Mouse (Mus musculus): ENCODE results near the gene Gm14685.
"Not testable (repeated sequence)": the region's sequence is repeated elsewhere in the genome, so short reads cannot be mapped to it uniquely, and the experiment has no call there.

Gene Gm14685

DNA sequence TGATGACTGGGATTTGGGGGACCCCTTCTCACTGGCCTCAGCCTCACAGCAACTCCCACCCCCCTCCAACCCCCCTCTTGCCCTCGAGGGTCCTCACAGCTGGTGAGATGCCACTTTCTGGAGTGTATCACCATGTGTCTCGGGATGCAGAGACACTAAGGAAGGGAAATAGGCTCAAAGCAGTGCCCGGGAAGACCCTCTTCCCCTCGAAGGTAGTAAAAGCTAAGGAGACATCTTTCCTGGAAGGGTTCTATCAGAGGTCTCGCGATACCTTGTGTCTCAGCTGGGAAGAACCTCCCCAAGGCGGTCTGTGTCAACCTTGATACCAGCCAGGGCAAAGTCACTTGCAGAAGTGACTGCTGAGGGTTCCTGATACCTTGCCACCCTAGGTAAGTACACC lies at the start of gene Gm14685:
Gene Gm14685, plus strand, starts transcription at position 301 of the 400 bp plus-strand sequence.
- not testable (repeated sequence) for DNase-seq

DNA sequence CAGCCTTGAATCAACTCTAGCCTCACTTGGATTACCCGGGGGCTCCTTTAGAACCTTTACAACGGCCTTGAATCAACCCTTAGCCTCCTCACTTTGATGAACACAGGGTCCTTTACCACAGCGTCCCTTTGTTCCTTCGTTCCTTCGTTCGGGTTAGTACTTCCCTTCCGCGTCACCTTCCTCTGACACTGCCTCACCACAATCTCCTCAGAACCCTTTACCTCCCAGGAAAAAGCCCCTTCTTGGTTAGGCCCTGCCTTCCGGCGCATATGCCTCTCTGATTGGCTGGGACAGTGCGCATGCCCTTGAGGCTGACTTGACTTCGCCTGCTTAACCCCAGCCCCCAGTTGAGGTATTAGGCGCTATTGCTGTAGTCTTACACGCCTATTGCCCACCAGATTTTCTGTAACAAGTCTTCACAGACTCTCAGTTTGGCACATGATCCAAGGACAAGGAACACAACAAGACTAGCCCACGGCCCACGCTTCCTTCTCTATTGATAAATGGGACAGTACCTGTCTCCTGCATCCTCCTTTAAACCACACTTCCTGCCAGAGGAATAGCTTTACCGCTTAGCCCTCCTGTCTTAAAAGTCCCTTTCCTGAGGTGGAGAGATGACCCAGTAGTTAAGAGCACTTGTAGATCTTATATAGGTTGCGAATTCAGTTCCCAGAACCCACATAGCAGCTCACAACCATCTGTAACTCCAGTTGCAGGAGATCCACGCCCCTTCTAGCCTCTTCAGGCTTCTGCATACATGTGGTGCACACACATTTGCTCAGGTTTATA lies 34.4 kb upstream of the Gm14685 start, which contains the start of gene Xlr4a:
Gene Xlr4a, minus strand, starts transcription at position 212 of the 789 bp plus-strand sequence.
- not testable (repeated sequence) for DNase-seq

DNA sequence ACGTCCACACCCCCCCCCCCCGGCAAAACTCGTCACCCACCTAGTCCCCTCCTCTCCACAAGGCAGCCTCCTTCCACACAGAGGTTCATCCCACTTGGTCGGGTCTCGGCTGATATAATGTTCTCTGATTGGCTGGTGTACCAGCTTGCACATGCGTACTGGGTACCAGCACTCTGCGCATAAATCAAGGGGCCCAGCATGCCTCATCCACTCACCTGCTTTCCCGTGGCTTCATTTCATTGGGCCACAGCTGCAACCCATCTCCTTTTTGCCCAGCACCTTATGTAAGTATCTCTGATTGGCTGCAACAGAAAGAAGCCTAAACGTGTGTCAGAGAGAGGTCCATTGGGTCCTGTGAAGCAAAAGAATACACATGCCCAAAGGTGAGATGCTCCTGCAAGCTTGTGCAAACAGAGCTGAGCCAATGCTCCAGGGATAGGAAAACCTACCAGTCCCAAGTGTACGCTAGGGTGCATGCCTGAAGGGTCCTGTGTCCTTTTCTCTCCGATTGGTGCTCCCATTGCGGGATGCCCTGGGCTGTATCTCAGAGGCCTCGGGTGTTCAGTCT lies 19.8 kb upstream of the Gm14685 start, which contains the start of gene Xlr3a:
Gene Xlr3a, minus strand, starts transcription at position 155 of the 568 bp plus-strand sequence.
- DNase-seq: not testable (repeated sequence)

DNA sequence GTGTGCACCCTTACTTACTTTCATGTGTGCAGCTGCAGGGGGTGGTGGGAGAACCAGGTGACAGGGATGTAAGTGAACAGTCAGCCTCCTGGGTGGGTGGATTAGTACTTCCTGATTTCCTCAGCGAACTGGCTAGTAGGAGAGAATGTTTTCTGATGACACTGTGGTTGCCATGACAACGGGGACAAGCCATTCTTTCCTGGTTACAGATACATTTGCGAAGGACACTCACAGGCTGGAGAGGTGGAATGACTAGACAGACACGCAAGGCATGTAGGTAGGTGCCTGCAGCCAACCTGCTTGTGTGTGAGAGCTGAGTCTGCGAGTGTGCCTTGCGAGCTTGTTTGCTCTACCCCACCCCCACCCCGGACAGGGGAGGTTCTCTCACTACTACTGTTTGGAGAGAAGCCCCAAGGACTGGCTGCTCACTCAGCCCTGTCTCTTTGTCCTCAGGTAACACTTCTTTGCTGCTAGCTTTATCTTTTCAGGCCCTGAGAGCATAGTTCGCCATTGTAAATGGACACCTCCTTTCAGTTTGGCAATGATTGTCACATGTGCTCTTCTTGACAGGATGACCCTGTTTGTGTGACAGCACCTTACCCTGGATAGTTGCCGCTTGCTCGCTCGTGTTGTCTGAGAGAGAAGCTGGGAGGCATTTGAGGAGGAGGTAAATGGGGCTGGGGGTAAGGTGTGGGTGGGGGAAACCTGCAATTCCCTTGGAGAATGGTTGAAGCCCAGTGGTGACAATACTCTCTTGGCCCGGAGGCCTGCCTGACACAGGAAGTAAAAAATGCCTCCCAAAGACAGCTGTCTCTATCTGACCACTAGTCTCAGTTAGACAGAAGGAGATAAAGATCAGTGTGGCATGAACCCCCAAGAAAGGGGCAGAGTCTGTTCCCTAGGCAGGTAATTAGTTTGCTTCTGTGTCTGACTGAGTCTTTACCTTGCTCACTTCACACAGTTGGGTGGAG lies 6.3 kb downstream of the Gm14685 start:
- DNase-seq: not testable (repeated sequence)

DNA sequence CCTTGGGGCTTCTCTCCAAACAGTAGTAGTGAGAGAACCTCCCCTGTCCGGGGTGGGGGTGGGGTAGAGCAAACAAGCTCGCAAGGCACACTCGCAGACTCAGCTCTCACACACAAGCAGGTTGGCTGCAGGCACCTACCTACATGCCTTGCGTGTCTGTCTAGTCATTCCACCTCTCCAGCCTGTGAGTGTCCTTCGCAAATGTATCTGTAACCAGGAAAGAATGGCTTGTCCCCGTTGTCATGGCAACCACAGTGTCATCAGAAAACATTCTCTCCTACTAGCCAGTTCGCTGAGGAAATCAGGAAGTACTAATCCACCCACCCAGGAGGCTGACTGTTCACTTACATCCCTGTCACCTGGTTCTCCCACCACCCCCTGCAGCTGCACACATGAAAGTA lies 26.4 kb downstream of the Gm14685 start:
- DNase-seq: not testable (repeated sequence)

DNA sequence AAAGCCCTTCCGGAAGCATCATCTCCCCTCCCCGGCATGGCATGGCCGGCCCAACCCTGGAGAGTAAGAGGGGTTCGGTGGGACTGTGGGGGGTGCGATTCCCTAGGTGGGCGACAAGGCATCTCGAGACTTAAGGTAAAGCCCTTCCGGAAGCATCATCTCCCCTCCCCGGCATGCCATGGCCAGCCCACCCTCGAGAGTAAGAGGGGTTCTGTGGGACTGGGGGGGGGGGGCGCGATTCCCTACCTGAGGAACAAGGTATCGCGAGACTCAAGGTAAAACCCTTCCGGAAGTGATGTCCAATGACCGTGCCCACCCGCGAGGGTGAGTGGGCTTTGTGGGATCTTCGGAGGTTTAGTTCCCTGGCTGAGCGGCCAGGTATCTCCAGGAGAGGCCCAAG lies 31.6 kb downstream of the Gm14685 start, which contains the start of gene Xlr5b:
Gene Xlr5b, plus strand, starts transcription at position 301 of the 400 bp plus-strand sequence.
- DNase-seq: not testable (repeated sequence)

DNA sequence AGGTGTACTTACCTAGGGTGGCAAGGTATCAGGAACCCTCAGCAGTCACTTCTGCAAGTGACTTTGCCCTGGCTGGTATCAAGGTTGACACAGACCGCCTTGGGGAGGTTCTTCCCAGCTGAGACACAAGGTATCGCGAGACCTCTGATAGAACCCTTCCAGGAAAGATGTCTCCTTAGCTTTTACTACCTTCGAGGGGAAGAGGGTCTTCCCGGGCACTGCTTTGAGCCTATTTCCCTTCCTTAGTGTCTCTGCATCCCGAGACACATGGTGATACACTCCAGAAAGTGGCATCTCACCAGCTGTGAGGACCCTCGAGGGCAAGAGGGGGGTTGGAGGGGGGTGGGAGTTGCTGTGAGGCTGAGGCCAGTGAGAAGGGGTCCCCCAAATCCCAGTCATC lies 32.5 kb downstream of the Gm14685 start, which contains the start of gene DXBay18:
Gene DXBay18, minus strand, starts transcription at position 101 of the 400 bp plus-strand sequence.
- DNase-seq: not testable (repeated sequence)

DNA sequence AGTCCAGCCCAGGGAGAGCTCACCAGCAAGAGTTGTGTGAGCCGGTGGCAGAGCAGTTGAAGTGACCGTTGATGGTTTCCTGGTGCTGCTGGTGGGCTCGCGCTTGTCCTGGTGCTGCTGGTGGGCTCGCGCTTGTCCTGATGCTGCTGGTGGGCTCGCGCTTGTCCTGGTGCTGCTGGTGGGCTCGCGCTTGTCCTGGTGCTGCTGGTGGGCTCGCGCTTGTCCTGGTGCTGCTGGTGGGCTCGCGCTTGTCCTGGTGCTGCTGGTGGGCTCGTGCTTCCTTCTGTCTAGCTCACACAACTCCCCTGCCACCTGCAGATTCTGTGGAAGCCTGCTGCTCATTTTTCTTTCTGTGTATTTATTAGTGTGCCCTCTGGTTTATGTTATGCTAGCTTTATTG lies 60.0 kb downstream of the Gm14685 start, which contains the start of gene Spin2d:
Gene Spin2d, minus strand, starts transcription at position 101 of the 400 bp plus-strand sequence.
- not testable (repeated sequence) for DNase-seq

Measured in kidney, adult 18-20 months (tissue).